Mouse (Mus musculus) erythroblast, embryonic 14.5 days (primary cell): ENCODE measurements around the gene Mdm4.

Experiments
- GATA1 ChIP-seq: IDR thresholded peaks from 2 replicates; pipeline ENCODE4 v1.6.1; 2012; ENCODE audit warnings: low read length, inconsistent platforms, mixed read lengths
- TAL1 ChIP-seq: IDR thresholded peaks from 3 replicates; pipeline ENCODE4 v1.6.1; 2012; ENCODE audit warnings: low read length, inconsistent platforms, mixed read lengths

DNA sequence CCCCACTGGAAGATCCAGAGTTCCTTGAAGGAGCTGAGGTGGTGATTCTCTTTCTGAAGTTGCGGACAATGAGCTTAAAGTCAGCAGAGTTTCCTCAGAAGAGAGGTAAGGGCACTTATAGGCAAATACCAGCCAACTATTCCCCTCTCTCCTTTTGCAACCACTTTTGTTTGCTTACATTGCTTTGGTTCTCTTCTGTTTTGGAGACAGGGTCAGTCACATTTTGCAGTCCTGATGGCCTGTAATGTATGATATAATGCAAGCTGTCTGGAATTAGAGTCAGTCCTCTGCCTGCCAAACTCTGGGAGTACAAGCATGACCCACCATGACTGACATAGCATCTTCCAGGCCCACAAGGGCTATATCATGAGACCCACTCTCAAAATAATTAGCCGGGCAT, 3.2 kb downstream of the Mdm4 start:
- TF ChIP-seq TAL1 (no peak), GATA1 (no peak)
